19 mouse cellular contexts compared by ENCODE assay signal in the genomic region with DNA sequence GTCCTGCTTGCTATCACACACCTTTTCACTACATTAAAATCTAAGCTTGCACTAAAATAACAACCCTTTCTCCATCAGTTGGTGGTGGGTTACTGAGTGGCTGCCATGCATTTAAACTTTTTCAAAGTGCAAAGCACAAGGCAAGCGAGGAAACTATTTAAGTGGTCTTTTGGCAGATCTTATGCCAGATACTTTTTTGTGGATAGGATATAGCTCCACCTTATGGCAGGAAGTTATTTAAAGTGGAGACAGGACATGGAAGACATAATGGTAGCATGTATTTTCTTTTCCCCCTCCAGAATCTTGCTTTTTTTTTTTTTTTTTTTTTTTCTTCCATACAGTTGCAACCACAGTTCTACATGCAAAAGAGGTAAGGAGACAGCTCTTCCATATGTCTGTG.
DNase-seq lines count a peak whose midpoint lies in the region; ATAC-seq and TF ChIP-seq lines count a peak whose summit lies in the region.
"Had no signal": no experiment of that assay in that cellular context is flagged by ENCODE, and none has a peak within 500 bp of the region (broad histone marks: within the 10 kb centered on the region; RNA-seq: fewer than 3 reads in every experiment).

No protein-coding gene starts in this region.

- H3K4me3 ChIP-seq in forebrain, embryonic 14.5 days (ENCODE audit: low read depth, low read length), result no peak overlapping the region
- no peak overlapping the region for H3K4me3 ChIP-seq in forebrain, embryonic 11.5 days (ENCODE audit: low read depth, low read length)
- H3K4me3 ChIP-seq in left cerebral cortex, adult 2 months, result no peak overlapping the region
- no peak overlapping the region for H3K4me3 ChIP-seq in embryonic facial prominence, embryonic 14.5 days (ENCODE audit: low read depth, low read length)
- H3K4me3 ChIP-seq in cerebellum, adult 2 months (replicated peaks; ENCODE audit: insufficient read depth, low read depth, low read length), result no peak overlapping the region
- H3K4me3 ChIP-seq: heart, embryonic 12.5 days; neural tube, embryonic 12.5 days; stomach, embryonic 15.5 days had no signal

- no peaks in the 10 kb centered on the region for H3K4me1 ChIP-seq in forebrain, embryonic 14.5 days (ENCODE audit: control insufficient read depth, insufficient read depth, low read length)
- no peaks in the 10 kb centered on the region for H3K4me1 ChIP-seq in forebrain, embryonic 11.5 days (replicated peaks; ENCODE audit: control insufficient read depth, insufficient read depth, low read length)
- no peaks in the 10 kb centered on the region for H3K4me1 ChIP-seq in embryonic facial prominence, embryonic 14.5 days (ENCODE audit: control insufficient read depth, insufficient read depth, low read length)
- no peaks in the 10 kb centered on the region for H3K4me1 ChIP-seq in cerebellum, adult 2 months (ENCODE audit: control insufficient read depth, insufficient read depth, low read length)
- H3K4me1 ChIP-seq: neural tube, embryonic 12.5 days; stomach, embryonic 15.5 days had no signal

- 0 out of 2 replicates have a peak, but pooled peaks have one; percentile 20 for ATAC-seq in forebrain, embryonic 14.5 days
- no peak for ATAC-seq in forebrain, embryonic 11.5 days (replicated peaks; ENCODE audit: low FRiP score)
- ATAC-seq in embryonic facial prominence, embryonic 14.5 days (ENCODE audit: low read depth), result no peak
- ATAC-seq: hindbrain, embryonic 16.5 days had no signal

- DNase-seq in forebrain, embryonic 14.5 days (ENCODE audit: low spot score), result peak; percentile 46
- DNase-seq in forebrain, embryonic 11.5 days (ENCODE audit: low spot score), result no peak
- no peak for DNase-seq in left cerebral cortex, adult 2 months (ENCODE audit: extremely low spot score in 1 of 2, low spot score in 2 of 2)
- no peak for DNase-seq in left cerebral cortex, postnatal 4 days
- peak; percentile 11 for DNase-seq in 416B (ENCODE audit: low read depth)
- DNase-seq in embryonic facial prominence, embryonic 14.5 days (ENCODE audit: low spot score), result peak; percentile 27
- no peak for DNase-seq in cerebellum, adult 2 months
- DNase-seq in adipocyte (ENCODE audit: low spot score), result no peak
- DNase-seq: adrenal gland, postnatal 10 days; cerebellum, adult 8-10 months; heart, postnatal 36 days; kidney, adult 8-10 months; kidney, postnatal 36 days; lung, adult 18-20 months; right cerebral cortex, postnatal 14 days had no signal

- no peaks in the 10 kb centered on the region for H3K27me3 ChIP-seq in forebrain, embryonic 14.5 days (replicated peaks; ENCODE audit: control insufficient read depth, insufficient read depth, low read length)
- H3K27me3 ChIP-seq in forebrain, embryonic 11.5 days (ENCODE audit: control insufficient read depth, insufficient read depth, low read length), result no peaks in the 10 kb centered on the region
- no peaks in the 10 kb centered on the region for H3K27me3 ChIP-seq in embryonic facial prominence, embryonic 14.5 days (replicated peaks; ENCODE audit: control insufficient read depth, insufficient read depth, low read length)
- no peaks in the 10 kb centered on the region for H3K27me3 ChIP-seq in cerebellum, adult 2 months (ENCODE audit: control insufficient read depth, insufficient read depth, low read length)
- H3K27me3 ChIP-seq: heart, embryonic 12.5 days; neural tube, embryonic 12.5 days; stomach, embryonic 15.5 days had no signal

- no peak for TF ChIP-seq POLR2A in cerebellum, adult 2 months (IDR thresholded peaks at IDR 0.05; ENCODE audit: borderline replicate concordance, insufficient read depth, low read length)

- no peak overlapping the region for H3K9ac ChIP-seq in forebrain, embryonic 14.5 days (ENCODE audit: low read length)
- no peak overlapping the region for H3K9ac ChIP-seq in forebrain, embryonic 11.5 days (ENCODE audit: low read length)
- H3K9ac ChIP-seq in embryonic facial prominence, embryonic 14.5 days (ENCODE audit: low read depth, low read length), result no peak overlapping the region
- H3K9ac ChIP-seq: heart, embryonic 12.5 days; neural tube, embryonic 12.5 days; stomach, embryonic 15.5 days had no signal

- TF ChIP-seq CTCF in left cerebral cortex, adult 2 months (IDR thresholded peaks at IDR 0.05), result peak; percentile 14
- TF ChIP-seq CTCF in cerebellum, adult 2 months (IDR thresholded peaks at IDR 0.05; ENCODE audit: borderline replicate concordance, insufficient read depth, low read depth, low read length), result no peak

- intact Hi-C loops in left cerebral cortex, adult 2 months (cut with DNase I), result no loop called here
- intact Hi-C loops in left cerebral cortex, postnatal 4 days (cut with DNase I), result no loop called here

- no peaks in the 10 kb centered on the region for H3K9me3 ChIP-seq in forebrain, embryonic 14.5 days (replicated peaks; ENCODE audit: control insufficient read depth, low read length)
- H3K9me3 ChIP-seq in forebrain, embryonic 11.5 days (ENCODE audit: control insufficient read depth, low read length), result no peaks in the 10 kb centered on the region
- H3K9me3 ChIP-seq in embryonic facial prominence, embryonic 14.5 days (ENCODE audit: control insufficient read depth, low read length), result no peaks in the 10 kb centered on the region
- H3K9me3 ChIP-seq: heart, embryonic 12.5 days; neural tube, embryonic 12.5 days; stomach, embryonic 15.5 days had no signal

- H3K27ac ChIP-seq in forebrain, embryonic 14.5 days (ENCODE audit: low read depth, low read length), result no peak overlapping the region
- no peak overlapping the region for H3K27ac ChIP-seq in forebrain, embryonic 11.5 days (ENCODE audit: low read depth, low read length)
- H3K27ac ChIP-seq in left cerebral cortex, adult 2 months, result peak overlapping the region; percentile 68; the same call in 1 of the 2 replicates
- H3K27ac ChIP-seq in embryonic facial prominence, embryonic 14.5 days (replicated peaks; ENCODE audit: low read depth, low read length), result no peak overlapping the region
- H3K27ac ChIP-seq in cerebellum, adult 2 months (ENCODE audit: insufficient read depth, low read length), result no peak overlapping the region
- H3K27ac ChIP-seq: neural tube, embryonic 12.5 days; stomach, embryonic 15.5 days had no signal

- 33% methylated on average over 1 of the region's 1 CpGs for WGBS in forebrain, embryonic 14.5 days
- 34% methylated on average over 1 of the region's 1 CpGs for WGBS in forebrain, embryonic 11.5 days
- WGBS in embryonic facial prominence, embryonic 14.5 days, result 22% methylated on average over 1 of the region's 1 CpGs
- 33% methylated on average over 1 of the region's 1 CpGs for WGBS in cerebellum, adult 2 months

- no peaks in the 10 kb centered on the region for H3K36me3 ChIP-seq in forebrain, embryonic 14.5 days (ENCODE audit: control insufficient read depth, insufficient read depth, low read length)
- H3K36me3 ChIP-seq in forebrain, embryonic 11.5 days (ENCODE audit: control insufficient read depth, insufficient read depth, low read length), result no peaks in the 10 kb centered on the region
- H3K36me3 ChIP-seq in embryonic facial prominence, embryonic 14.5 days (ENCODE audit: control insufficient read depth, insufficient read depth, low read length), result no peaks in the 10 kb centered on the region
- H3K36me3 ChIP-seq: heart, embryonic 12.5 days; neural tube, embryonic 12.5 days; stomach, embryonic 15.5 days had no signal

- H3K4me2 ChIP-seq in forebrain, embryonic 14.5 days (ENCODE audit: low read length), result no peak overlapping the region
- H3K4me2 ChIP-seq in forebrain, embryonic 11.5 days (ENCODE audit: low read depth, low read length, severe bottlenecking), result no peak overlapping the region
- no peak overlapping the region for H3K4me2 ChIP-seq in embryonic facial prominence, embryonic 14.5 days (ENCODE audit: low read depth, low read length)
- H3K4me2 ChIP-seq: heart, embryonic 12.5 days; neural tube, embryonic 12.5 days; stomach, embryonic 15.5 days had no signal

Comparison
In these comparisons a context has a peak if more than half of its experiments do, and no peak if none do; other contexts are left out.
1. DNase-seq: peak in forebrain, embryonic 14.5 days (single experiment), 416B (single experiment) and embryonic facial prominence, embryonic 14.5 days (single experiment); none in forebrain, embryonic 11.5 days (single experiment), left cerebral cortex, adult 2 months (0 of 2), left cerebral cortex, postnatal 4 days (single experiment), cerebellum, adult 2 months (0 of 2) and adipocyte (single experiment).